In the genomic region with DNA sequence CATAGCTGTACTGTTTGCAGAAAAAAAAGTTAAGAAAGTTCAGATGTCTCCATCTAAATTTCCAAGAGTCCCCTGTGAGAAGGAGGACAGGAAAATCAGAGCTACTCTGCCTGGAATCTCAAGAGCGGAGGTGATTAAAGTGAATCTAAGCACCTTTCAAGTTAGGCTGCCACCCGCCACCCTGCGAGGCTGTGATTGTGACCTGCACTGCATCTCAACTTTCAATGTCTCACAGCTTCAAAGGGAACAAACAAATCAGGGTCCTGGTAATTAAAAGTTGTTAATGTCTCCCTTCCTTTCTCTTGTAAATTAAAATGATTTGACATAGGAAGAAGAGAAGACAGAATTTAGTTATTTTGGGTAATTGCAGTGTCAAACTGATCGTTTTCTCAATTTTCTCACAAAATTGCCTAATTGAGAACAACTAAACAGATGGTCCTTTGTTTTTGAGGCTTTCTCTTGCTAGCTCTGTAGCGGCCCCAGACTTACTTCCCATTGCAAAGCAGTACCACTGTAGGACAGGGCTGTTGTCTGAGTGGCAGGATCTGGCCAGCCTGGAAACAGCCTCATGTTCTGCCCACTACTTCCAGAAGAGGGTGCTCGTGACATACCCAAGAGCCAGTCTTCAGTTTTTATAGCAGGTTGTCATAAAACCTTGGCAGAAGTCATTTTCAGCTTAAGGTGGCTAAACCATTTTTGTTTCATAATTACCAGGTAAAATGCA, we compare ENCODE assay signal across 9 mouse cellular contexts.
A peak's percentile ranks its signal among the peaks of the same experiment; 100 is the strongest.
DNase-seq lines count a peak whose midpoint lies in the region; ATAC-seq and TF ChIP-seq lines count a peak whose summit lies in the region.
"Had no signal": no experiment of that assay in that cellular context is flagged by ENCODE, and none has a peak within 500 bp of the region (broad histone marks: within the 10 kb centered on the region; RNA-seq: fewer than 3 reads in every experiment).

No protein-coding gene starts in this region.

- H3K9me3 ChIP-seq in forebrain, embryonic 14.5 days (replicated peaks; ENCODE audit: control insufficient read depth, low read length), result no peaks in the 10 kb centered on the region
- no peaks in the 10 kb centered on the region for H3K9me3 ChIP-seq in limb, embryonic 11.5 days (ENCODE audit: control insufficient read depth, low read length)
- H3K9me3 ChIP-seq in neural tube, embryonic 11.5 days (ENCODE audit: control insufficient read depth, low read length), result no peaks in the 10 kb centered on the region
- H3K9me3 ChIP-seq: embryonic facial prominence, embryonic 15.5 days had no signal

- no peaks in the 10 kb centered on the region for H3K27me3 ChIP-seq in forebrain, embryonic 14.5 days (replicated peaks; ENCODE audit: control insufficient read depth, insufficient read depth, low read length)
- H3K27me3 ChIP-seq in limb, embryonic 11.5 days (ENCODE audit: control insufficient read depth, insufficient read depth, low read length), result no peaks in the 10 kb centered on the region
- H3K27me3 ChIP-seq in neural tube, embryonic 11.5 days (ENCODE audit: control insufficient read depth, insufficient read depth, low read length), result no peaks in the 10 kb centered on the region
- H3K27me3 ChIP-seq: embryonic facial prominence, embryonic 15.5 days had no signal

- ATAC-seq in forebrain, embryonic 14.5 days, result peak; percentile 96
- peak; percentile 77; the same call in 1 of the 2 replicates for ATAC-seq in limb, embryonic 11.5 days (ENCODE audit: insufficient number of reproducible peaks, low FRiP score, low TSS enrichment, low read depth)
- peak; percentile 84 for ATAC-seq in neural tube, embryonic 11.5 days (ENCODE audit: insufficient read depth, low FRiP score, low TSS enrichment)

- WGBS in forebrain, embryonic 14.5 days, result 16% methylated on average over 6 of the region's 6 CpGs
- WGBS in limb, embryonic 11.5 days, result 17% methylated on average over 6 of the region's 6 CpGs
- WGBS in neural tube, embryonic 11.5 days, result 32% methylated on average over 6 of the region's 6 CpGs

- no peak overlapping the region for H3K4me2 ChIP-seq in forebrain, embryonic 14.5 days (ENCODE audit: low read length)
- no peak overlapping the region for H3K4me2 ChIP-seq in limb, embryonic 11.5 days (ENCODE audit: low read depth, severe bottlenecking)
- no peak overlapping the region for H3K4me2 ChIP-seq in neural tube, embryonic 11.5 days (ENCODE audit: low read depth)
- H3K4me2 ChIP-seq: embryonic facial prominence, embryonic 15.5 days had no signal

- H3K4me3 ChIP-seq in forebrain, embryonic 14.5 days (ENCODE audit: low read depth, low read length), result no peak overlapping the region
- no peak overlapping the region for H3K4me3 ChIP-seq in limb, embryonic 11.5 days (ENCODE audit: low read depth, low read length)
- no peak overlapping the region for H3K4me3 ChIP-seq in neural tube, embryonic 11.5 days (ENCODE audit: low read depth, low read length)
- H3K4me3 ChIP-seq: embryonic facial prominence, embryonic 15.5 days had no signal

- H3K36me3 ChIP-seq in forebrain, embryonic 14.5 days (ENCODE audit: control insufficient read depth, insufficient read depth, low read length), result no peaks in the 10 kb centered on the region
- no peaks in the 10 kb centered on the region for H3K36me3 ChIP-seq in limb, embryonic 11.5 days (ENCODE audit: control insufficient read depth, insufficient read depth, low read length)
- no peaks in the 10 kb centered on the region for H3K36me3 ChIP-seq in neural tube, embryonic 11.5 days (ENCODE audit: control insufficient read depth, insufficient read depth, low read length)
- H3K36me3 ChIP-seq: embryonic facial prominence, embryonic 15.5 days had no signal

- peak; percentile 7 to 19 for DNase-seq in heart, postnatal 14 days
- no peak for DNase-seq in heart, adult 8-10 months (ENCODE audit: low spot score)
- DNase-seq in brain, embryonic 14.5 days (ENCODE audit: low read depth), result peak; percentile 91
- peak; percentile 86 for DNase-seq in forebrain, embryonic 14.5 days (ENCODE audit: low spot score)
- peak; percentile 77 for DNase-seq in kidney, adult 9 months
- DNase-seq in limb, embryonic 11.5 days (ENCODE audit: low spot score), result peak; percentile 75
- DNase-seq in neural tube, embryonic 11.5 days (ENCODE audit: low spot score), result peak; percentile 73
- peak; percentile 22 for DNase-seq in telencephalon, adult 2 months (ENCODE audit: low read depth, low spot score)

- TF ChIP-seq CTCF in brain, embryonic 14.5 days (IDR thresholded peaks at IDR 0.05; ENCODE audit: borderline replicate concordance, extremely low read depth, insufficient read depth, insufficient read length), result peak; percentile 89

- no peak overlapping the region for H3K9ac ChIP-seq in forebrain, embryonic 14.5 days (ENCODE audit: low read length)
- H3K9ac ChIP-seq in limb, embryonic 11.5 days (ENCODE audit: low read length), result no peak overlapping the region
- no peak overlapping the region for H3K9ac ChIP-seq in neural tube, embryonic 11.5 days (ENCODE audit: low read length)
- H3K9ac ChIP-seq: embryonic facial prominence, embryonic 15.5 days had no signal

- intact Hi-C loops in heart, postnatal 14 days (cut with DNase I), result loop anchor here (5.0 kb wide), 1 partner anchor 1946 kb away; no protein-coding TSS in a partner anchor

- no peaks in the 10 kb centered on the region for H3K4me1 ChIP-seq in forebrain, embryonic 14.5 days (ENCODE audit: control insufficient read depth, insufficient read depth, low read length)
- no peaks in the 10 kb centered on the region for H3K4me1 ChIP-seq in limb, embryonic 11.5 days (ENCODE audit: control insufficient read depth, insufficient read depth, low read length)
- no peaks in the 10 kb centered on the region for H3K4me1 ChIP-seq in neural tube, embryonic 11.5 days (ENCODE audit: control insufficient read depth, insufficient read depth, low read length)
- H3K4me1 ChIP-seq: embryonic facial prominence, embryonic 15.5 days had no signal

- H3K27ac ChIP-seq in forebrain, embryonic 14.5 days (ENCODE audit: low read depth, low read length), result no peak overlapping the region
- no peak overlapping the region for H3K27ac ChIP-seq in limb, embryonic 11.5 days (replicated peaks; ENCODE audit: low read depth, low read length)
- no peak overlapping the region for H3K27ac ChIP-seq in neural tube, embryonic 11.5 days (ENCODE audit: low read depth, low read length)
- H3K27ac ChIP-seq: embryonic facial prominence, embryonic 15.5 days had no signal

- no peak for TF ChIP-seq POLR2A in brain, embryonic 14.5 days (IDR thresholded peaks at IDR 0.05; ENCODE audit: borderline replicate concordance, extremely low read depth, insufficient read depth, insufficient read length, poor library complexity, severe bottlenecking)
